Mouse (Mus musculus) naive thymus-derived CD4-positive, alpha-beta T cell, adult 2 months (primary cell): ENCODE measurements at regions not wholly inside any gene's neighbourhood (a gene's known extent, or its start where the extent isn't known, plus 50 kb on each side); places are given as distances from the start of the nearest gene placed in this dataset.

Experiments
- DNase-seq: peaks from one replicate; pipeline ENCODE4 v3.0.0-alpha.2; 2011; ENCODE audit warnings: low read depth

GRCm38 (mm10) chr15:60104126-60104525 lies 87.7 kb upstream of the 4933412E24Rik start:
- peak; percentile 36 for DNase-seq

- peak; percentile 57 for DNase-seq
Observed at GRCm38 (mm10) chr15:60101485-60102280, 85.3 kb upstream of the 4933412E24Rik start.

- DNase-seq, result peak; percentile 90
Observed at GRCm38 (mm10) chr15:60097141-60097540, 80.7 kb upstream of the 4933412E24Rik start.

- DNase-seq, result no peak
Observed at GRCm38 (mm10) chr15:60096131-60096530, 79.7 kb upstream of the 4933412E24Rik start.

GRCm38 (mm10) chr15:60089921-60090320 lies 73.5 kb upstream of the 4933412E24Rik start:
- no peak for DNase-seq

GRCm38 (mm10) chr15:60088964-60089899 lies 72.8 kb upstream of the 4933412E24Rik start:
- DNase-seq, result no peak
